Mouse (Mus musculus): ENCODE data around the gene Agbl3. TPM values are rescaled to one million over a fixed set of nuclear protein-coding genes. Genes with fewer than 3 reads are reported as not detected.

Agbl3 gene
- total RNA-seq, 2 experiments from 2014 or later, result 1.5 to 2.2 TPM

DNA sequence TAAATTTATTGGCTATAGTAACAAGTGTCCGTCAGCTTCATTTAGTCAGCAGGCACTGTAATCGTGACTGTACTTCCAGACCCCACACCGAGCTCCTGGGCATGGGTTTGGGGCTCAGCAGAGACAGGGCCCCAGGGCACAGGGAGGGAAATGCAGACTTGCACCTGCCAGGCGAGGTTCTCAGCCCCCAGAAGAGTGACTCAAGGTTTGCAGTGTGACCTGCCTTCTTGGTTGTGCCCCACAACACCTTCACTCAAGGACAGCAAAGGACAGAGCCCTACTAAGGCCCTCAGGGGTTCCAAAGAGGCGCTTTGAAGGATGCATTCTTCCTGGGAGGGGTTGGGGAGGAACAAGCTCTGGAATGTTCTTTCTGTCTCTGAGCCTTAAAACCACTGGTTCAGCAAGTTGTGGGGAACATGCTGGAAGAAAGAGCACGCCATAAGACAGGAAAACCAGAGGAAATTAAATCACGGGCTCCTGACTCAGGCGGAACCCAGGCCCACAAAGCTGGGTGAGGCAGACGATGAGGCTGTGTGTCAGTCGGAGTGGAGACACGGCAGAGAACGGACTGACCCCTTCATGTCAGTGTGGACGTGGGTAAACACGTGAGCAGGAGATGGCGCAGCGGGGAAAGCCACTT is 99.0 kb downstream of the Agbl3 start:
- no peak overlapping the region for H3K27ac ChIP-seq
- TF ChIP-seq CTCF (IDR thresholded peaks at IDR 0.05), result no peak
- H3K4me3 ChIP-seq, result no peak overlapping the region
- intact Hi-C loops (cut with DNase I), result loop anchor here (2.0 kb wide), 1 partner anchor 98 kb away; the partner anchor contains the start of gene Agbl3
- DNase-seq, result no peak

DNA sequence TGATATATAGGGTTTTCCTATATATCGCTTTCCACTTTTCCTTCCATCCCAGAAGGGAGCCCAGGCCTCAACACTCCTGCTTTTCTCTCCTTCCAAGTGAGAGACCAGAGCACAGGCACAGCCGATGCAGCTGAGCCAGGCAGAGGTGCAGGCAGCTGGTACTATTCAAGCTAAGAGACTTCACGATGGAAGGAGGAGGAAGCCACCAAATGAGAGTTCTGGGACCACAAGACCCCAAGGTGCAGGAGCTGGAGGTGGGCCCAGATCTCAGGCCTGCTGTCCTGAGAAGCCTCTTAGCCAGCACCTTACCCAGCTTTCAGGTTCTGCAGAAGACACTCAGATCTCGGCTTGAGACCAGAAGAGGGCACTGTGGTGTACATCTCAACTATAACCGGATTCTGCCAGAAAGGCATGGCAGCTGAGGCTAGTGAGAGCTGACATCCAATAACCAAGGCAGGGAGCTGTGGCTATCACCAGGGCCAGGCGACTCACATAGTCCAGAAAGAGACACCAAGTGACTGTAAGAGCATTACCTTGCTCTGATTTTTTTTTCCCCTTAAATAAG is 99.8 kb downstream of the Agbl3 start:
- peak; percentile 57 for DNase-seq
- intact Hi-C loops (cut with DNase I), result loop anchor here (2.0 kb wide), 1 partner anchor 99 kb away; the partner anchor contains the start of gene Agbl3

DNA sequence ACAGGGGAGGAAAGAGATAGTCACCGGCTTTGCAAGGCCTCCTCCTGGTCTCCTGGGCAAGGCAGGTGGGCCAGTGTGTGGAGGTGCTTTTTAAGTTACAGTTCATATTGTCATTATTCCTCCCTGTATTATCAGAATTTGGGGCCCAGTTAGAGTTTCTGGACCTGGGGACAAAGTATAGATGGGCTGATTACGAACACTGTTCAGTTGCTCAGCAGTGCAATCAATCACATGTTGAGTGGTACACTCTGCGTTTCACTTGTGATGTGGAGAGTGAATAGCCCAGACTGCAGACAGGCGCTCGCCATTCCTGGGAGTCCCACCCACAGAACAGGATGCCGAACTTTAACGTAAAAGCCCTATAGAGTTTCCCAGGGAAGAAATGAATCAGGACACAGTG is 104.5 kb downstream of the Agbl3 start:
- DNase-seq, result peak; percentile 6
- no peak overlapping the region for H3K27ac ChIP-seq
- intact Hi-C loops (cut with DNase I), result no loop called here
- no peak overlapping the region for H3K4me3 ChIP-seq
- TF ChIP-seq CTCF (IDR thresholded peaks at IDR 0.05), result no peak

More for the DNA sequence above, 99.8 kb downstream of the Agbl3 start:
- Histone ChIP-seq H3K4me3 (no peak overlapping the region), H3K27ac (no peak overlapping the region)
- peak; percentile 56; the same call in 1 of the 2 replicates for TF ChIP-seq CTCF (IDR thresholded peaks at IDR 0.05)

DNA sequence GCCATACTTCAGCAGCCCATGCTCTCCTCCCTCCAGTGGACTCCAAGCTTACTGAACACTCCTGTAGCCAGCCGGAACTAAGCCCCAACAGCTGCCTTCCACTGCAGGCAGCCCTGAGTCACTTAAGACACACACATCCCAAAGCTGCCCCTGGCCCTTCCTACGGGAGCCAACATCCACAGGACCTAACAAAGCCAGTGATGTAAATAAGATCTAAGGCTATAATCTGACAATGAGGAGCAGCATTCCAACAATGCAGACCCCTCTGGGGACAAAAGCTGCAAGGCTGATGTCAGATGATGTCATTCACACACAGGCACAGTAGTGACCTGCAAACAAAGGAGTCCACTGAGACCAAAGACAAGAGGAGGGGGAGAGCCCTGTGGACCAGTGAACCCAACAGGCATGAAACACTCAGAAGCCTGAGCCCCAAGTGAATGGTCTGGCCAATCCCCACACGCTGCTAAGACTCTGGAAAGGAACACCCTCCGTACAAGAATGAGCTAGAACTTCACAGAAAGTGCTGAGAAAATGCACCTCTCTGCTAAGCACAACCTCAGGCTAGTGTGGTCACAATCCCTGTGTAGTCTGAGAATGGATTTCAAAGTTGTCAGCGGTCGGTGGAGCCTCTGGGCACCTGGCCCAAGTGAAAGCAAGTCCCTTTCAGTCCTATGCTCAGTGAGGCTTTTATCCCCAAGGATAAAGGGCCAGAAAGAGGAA is 107.1 kb downstream of the Agbl3 start:
- no peak overlapping the region for H3K27ac ChIP-seq

DNA sequence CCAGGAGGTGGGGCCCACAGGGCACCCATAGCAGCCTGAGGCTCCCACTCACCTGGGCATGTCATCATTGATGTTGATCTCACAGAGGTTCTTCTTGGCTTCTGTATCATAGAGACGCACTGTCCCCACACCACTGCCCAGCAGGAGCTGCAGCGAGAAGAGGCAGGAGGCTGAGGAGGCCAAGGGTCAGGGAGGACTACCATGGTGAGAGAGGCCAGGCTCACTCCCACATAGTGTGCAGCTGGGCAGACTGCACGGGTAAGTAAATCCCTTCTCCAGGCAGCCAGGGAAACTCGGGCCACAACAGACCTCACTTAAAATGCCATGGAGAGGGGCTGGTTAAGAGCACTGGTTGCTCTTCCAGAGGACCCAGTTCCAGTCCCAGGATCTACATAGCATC is 109.0 kb downstream of the Agbl3 start:
- no peak for TF ChIP-seq CTCF (IDR thresholded peaks at IDR 0.05)

More for the DNA sequence above, 107.1 kb downstream of the Agbl3 start:
- H3K4me3 ChIP-seq, result no peak overlapping the region
- intact Hi-C loops (cut with DNase I), result no loop called here
- peak; percentile 19 for DNase-seq
- no peak for TF ChIP-seq CTCF (IDR thresholded peaks at IDR 0.05)

DNA sequence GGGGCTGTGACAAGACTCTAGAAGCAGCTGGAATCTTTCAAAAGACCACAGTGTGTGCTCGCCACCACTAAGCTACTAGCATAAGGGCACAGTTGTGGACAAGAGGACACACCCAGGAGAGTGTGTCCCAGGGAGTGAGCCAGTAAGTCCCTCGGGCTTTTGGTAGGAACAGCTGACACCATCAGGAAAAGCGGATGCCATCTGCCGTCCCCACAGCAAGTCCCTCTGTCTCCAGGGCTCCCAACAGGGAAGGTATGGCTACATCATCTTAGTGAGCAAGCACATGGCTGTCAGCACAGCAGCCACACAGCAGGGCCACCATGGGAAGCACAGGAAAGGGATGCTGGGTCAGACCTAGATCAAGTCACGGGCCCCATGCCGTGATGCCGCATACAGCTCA is 115.3 kb downstream of the Agbl3 start:
- intact Hi-C loops (cut with DNase I), result no loop called here
- Histone ChIP-seq H3K4me3 (no peak overlapping the region), H3K27ac (no peak overlapping the region)
- DNase-seq, result no peak
- TF ChIP-seq CTCF (IDR thresholded peaks at IDR 0.05), result no peak

More for the DNA sequence above, 109.0 kb downstream of the Agbl3 start:
- Histone ChIP-seq H3K4me3 (no peak overlapping the region), H3K27ac (no peak overlapping the region)
- intact Hi-C loops (cut with DNase I), result no loop called here
- peak; percentile 10 for DNase-seq

DNA sequence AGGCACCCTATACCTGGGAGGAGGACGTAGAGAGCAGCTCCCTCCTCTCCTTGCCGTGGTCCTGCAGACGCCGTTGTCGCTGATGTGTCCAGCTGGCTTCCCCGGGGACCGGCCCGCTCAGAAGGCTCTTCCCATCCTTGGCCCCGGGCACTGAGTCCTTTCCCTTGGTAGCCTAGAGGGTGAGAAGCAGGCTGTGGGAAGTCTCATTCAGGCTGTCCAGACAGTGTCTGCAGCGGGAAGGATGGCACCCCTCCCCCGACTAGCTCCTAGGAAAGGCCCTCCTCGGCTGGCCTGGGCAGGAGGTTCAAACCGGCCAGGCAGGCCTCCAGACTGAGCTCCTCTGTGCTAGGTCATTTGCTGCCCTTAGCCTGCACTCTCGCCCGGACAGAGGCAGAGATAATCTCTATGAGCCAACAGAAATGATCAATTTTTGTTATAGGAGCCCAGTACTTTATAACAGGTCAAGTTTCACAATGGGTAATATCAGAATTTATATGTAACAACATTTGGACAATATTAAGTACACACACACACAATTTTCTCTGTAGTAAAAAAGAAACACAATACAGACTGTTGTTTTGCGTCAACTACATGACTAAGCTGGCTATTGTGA is 116.0 kb downstream of the Agbl3 start:
- Histone ChIP-seq H3K4me3 (no peak overlapping the region), H3K27ac (peak overlapping the region; percentile 43; the same call in 1 of the 2 replicates)
- DNase-seq, result no peak
- TF ChIP-seq CTCF (IDR thresholded peaks at IDR 0.05), result no peak
- intact Hi-C loops (cut with DNase I), result no loop called here

DNA sequence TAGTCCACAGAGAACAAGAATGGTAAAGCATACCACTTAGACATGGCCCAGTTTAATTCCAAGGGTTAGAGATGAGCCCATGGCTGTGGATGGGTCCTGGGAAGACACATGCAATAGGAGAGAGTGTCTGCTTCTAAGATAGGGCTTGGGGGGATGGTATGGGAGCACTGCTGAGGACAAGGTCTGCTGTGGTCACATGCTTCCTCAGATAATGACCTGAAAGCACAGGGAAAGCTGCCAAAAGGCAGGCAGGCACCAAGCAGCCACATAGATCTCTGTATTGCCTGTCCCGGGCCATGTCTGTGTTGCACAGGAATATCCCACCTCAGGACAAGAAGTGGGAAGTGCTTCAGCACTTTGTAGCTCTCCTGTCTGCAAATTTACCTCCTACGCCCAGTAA is 118.9 kb downstream of the Agbl3 start:
- no peak for DNase-seq
- intact Hi-C loops (cut with DNase I), result no loop called here
- no peak for TF ChIP-seq CTCF (IDR thresholded peaks at IDR 0.05)
- Histone ChIP-seq H3K27ac (no peak overlapping the region), H3K4me3 (no peak overlapping the region)

DNA sequence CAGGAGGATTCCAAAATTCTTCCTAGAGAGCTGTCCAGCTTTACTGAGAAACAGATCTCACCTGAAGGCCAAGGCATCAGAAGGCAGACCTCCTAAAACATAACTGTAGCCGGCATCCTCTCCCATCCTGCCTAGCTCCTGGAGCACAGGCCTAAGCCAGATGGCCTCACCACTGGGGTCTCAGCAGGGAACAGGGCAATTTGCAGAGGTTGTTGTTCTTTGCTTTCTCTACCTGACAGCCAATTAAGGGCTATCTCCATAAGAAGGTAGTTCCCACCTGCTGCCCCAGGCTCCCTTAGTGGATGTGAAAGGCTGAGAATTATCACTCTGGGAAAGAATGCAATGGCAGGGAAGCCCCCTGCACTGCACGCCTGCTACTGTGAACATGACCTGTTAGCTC is 120.8 kb downstream of the Agbl3 start:
- Histone ChIP-seq H3K27ac (no peak overlapping the region), H3K4me3 (no peak overlapping the region)
- peak; percentile 2 for DNase-seq
- no peak for TF ChIP-seq CTCF (IDR thresholded peaks at IDR 0.05)
- intact Hi-C loops (cut with DNase I), result no loop called here

DNA sequence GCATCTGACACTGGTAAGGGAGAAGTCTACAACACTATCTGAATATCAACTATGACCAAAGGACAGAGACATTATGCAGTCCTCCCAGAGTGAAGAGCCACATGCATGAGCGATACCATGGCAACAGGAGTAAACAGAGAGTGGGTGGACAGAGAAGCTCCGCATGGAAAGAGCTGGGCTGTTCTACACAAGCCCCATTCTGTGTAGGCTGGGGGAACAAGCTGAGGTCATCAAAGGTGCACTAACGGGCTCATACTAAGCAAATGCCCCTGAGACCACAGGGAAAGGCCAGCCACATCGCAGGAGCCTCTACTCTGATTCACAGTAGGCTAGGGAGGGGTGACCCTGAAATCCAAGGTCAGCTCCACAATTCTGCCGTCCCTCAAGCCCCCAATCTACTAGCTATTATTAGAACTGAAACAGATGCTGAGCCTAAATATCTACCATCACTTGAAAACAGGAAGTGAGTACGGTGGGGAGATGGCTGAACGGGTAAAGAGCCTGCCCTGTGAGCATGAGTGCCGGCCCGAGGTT is 121.7 kb downstream of the Agbl3 start:
- no peak for TF ChIP-seq CTCF (IDR thresholded peaks at IDR 0.05)
- no peak overlapping the region for H3K27ac ChIP-seq
- no peak overlapping the region for H3K4me3 ChIP-seq
- DNase-seq, result peak; percentile 20
- intact Hi-C loops (cut with DNase I), result no loop called here

DNA sequence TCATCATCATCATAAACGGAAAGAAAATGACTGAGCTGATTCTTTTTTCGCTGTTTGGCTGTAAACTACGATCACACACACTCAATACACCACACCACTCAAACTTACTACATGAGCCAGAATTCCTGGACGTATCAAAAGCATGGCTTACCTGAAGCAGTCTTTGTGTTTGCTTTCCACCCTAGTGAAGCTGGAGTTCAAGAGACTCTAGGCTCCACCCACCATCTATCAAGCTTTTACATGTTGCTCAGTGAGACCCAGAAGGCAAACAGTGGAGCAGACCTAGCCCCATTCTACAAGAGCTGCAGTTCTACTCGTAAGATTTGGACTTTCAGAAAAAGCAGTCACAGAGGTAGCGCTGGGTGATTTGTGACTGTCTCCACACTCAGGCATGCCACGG is 122.3 kb downstream of the Agbl3 start:
- no peak overlapping the region for H3K27ac ChIP-seq
- H3K4me3 ChIP-seq, result no peak overlapping the region
- TF ChIP-seq CTCF (IDR thresholded peaks at IDR 0.05), result no peak
- DNase-seq, result peak; percentile 8
- intact Hi-C loops (cut with DNase I), result no loop called here

DNA sequence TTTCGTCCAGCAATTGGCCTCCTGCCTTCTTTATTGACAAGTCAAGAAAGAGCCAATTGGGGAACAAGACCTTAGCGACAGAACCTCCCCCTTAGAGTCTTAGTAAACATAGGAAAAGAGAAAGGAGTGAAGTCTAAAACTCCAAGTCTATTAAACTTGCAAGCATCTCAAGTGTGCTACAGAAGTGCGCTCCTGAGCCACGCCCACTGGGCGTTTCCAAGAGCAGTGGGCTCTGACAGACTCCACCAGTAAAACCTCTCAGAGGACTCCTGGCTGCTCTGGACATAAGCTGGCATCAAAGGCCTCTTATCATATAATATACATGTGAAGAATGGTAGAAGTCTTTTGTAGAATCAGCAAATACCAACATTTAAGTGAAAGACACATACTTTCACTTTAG is 123.2 kb downstream of the Agbl3 start:
- Histone ChIP-seq H3K4me3 (no peak overlapping the region), H3K27ac (no peak overlapping the region)
- DNase-seq, result peak; percentile 5
- TF ChIP-seq CTCF (IDR thresholded peaks at IDR 0.05), result no peak
- intact Hi-C loops (cut with DNase I), result no loop called here

DNA sequence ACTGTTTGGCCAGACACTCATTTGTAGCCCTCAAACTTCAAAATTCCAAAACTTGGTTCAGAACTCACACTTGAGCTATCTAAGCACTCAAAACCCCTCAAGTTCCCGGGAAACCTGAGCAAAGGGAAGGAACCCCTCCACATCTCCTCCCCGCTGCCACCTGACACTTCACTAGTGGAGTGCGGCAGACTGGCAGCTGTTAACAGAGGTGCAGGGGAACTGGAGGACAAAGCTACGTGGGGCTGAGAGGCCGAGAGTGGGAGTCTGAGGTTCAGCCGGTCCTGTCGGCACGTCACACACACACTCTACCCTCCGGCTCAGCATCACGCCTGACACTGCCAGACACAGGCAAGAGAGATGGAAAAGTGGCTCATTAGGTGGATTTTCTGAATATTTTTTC is 123.6 kb downstream of the Agbl3 start:
- Histone ChIP-seq H3K4me3 (no peak overlapping the region), H3K27ac (no peak overlapping the region)
- TF ChIP-seq CTCF (IDR thresholded peaks at IDR 0.05), result no peak
- peak; percentile 7 for DNase-seq
- intact Hi-C loops (cut with DNase I), result no loop called here
